Mouse (Mus musculus): Measurements from ENCODE around the gene Gli3.
A peak's percentile ranks its signal among the peaks of the same experiment; 100 is the strongest.

Gene Gli3

GRCm38 (mm10) chr13:15552009-15552408, 89.0 kb downstream of the Gli3 start:
- DNase-seq (ENCODE audit: low spot score) = no peak

GRCm38 (mm10) chr13:15556646-15557098, 93.6 kb downstream of the Gli3 start:
- DNase-seq (ENCODE audit: low spot score) = peak; percentile 57

GRCm38 (mm10) chr13:15561441-15561840, 98.4 kb downstream of the Gli3 start:
- DNase-seq (ENCODE audit: low spot score) = no peak

GRCm38 (mm10) chr13:15570908-15571568, 108.0 kb downstream of the Gli3 start:
- DNase-seq (ENCODE audit: low spot score) = peak; percentile 34

- no peak for DNase-seq (ENCODE audit: low spot score)
Measured at GRCm38 (mm10) chr13:15577133-15577917, 114.3 kb downstream of the Gli3 start.

- no peak for DNase-seq (ENCODE audit: low spot score)
Measured at GRCm38 (mm10) chr13:15580458-15580857, 117.4 kb downstream of the Gli3 start.

GRCm38 (mm10) chr13:15585941-15586340, 122.9 kb downstream of the Gli3 start:
- no peak for DNase-seq (ENCODE audit: low spot score)

- DNase-seq (ENCODE audit: low spot score) = peak; percentile 39
Measured at GRCm38 (mm10) chr13:15588278-15589272, 125.5 kb downstream of the Gli3 start.

- DNase-seq (ENCODE audit: low spot score) = no peak
Measured at GRCm38 (mm10) chr13:15590326-15590933, 127.4 kb downstream of the Gli3 start.

GRCm38 (mm10) chr13:15596667-15597066, 133.6 kb downstream of the Gli3 start:
- DNase-seq (ENCODE audit: low spot score) = no peak

- DNase-seq (ENCODE audit: low spot score) = no peak
Measured at GRCm38 (mm10) chr13:15599741-15600140, 136.7 kb downstream of the Gli3 start.

- no peak for DNase-seq (ENCODE audit: low spot score)
Measured at GRCm38 (mm10) chr13:15602161-15602560, 139.1 kb downstream of the Gli3 start.

GRCm38 (mm10) chr13:15602677-15603221, 139.7 kb downstream of the Gli3 start:
- DNase-seq (ENCODE audit: low spot score) = peak; percentile 62

GRCm38 (mm10) chr13:15604074-15604473, 141.0 kb downstream of the Gli3 start:
- no peak for DNase-seq (ENCODE audit: low spot score)

- DNase-seq (ENCODE audit: low spot score) = no peak
Measured at GRCm38 (mm10) chr13:15617423-15617822, 154.4 kb downstream of the Gli3 start.

GRCm38 (mm10) chr13:15618051-15618692, 155.1 kb downstream of the Gli3 start:
- no peak for DNase-seq (ENCODE audit: low spot score)

- DNase-seq (ENCODE audit: low spot score) = peak; percentile 47
Measured at GRCm38 (mm10) chr13:15621009-15621408, 158.0 kb downstream of the Gli3 start.

GRCm38 (mm10) chr13:15624490-15625353, 161.7 kb downstream of the Gli3 start:
- peak; percentile 65 for DNase-seq (ENCODE audit: low spot score)

- DNase-seq (ENCODE audit: low spot score) = no peak
Measured at GRCm38 (mm10) chr13:15641548-15641947, 178.5 kb downstream of the Gli3 start.

- no peak for DNase-seq (ENCODE audit: low spot score)
Measured at GRCm38 (mm10) chr13:15660502-15660901, 197.5 kb downstream of the Gli3 start.
